Mouse (Mus musculus) macrophage (primary cell): ENCODE results near the gene Cped1. TPM values are rescaled to one million over a fixed set of nuclear protein-coding genes. Genes with fewer than 3 reads are reported as not detected.
"Not testable (repeated sequence)": the region's sequence is repeated elsewhere in the genome, so short reads cannot be mapped to it uniquely, and the experiment has no call there.

Experiments used
- H3K27ac ChIP-seq: fragments of 350-480 bp; formaldehyde crosslinking; 2 replicates; pipeline ENCODE4 v1.9.0; 2021
- H3K36me3 ChIP-seq: fragments of 350-480 bp; formaldehyde crosslinking; 2 replicates; pipeline ENCODE4 v1.9.0; 2021; ENCODE audit errors: inconsistent target
- H3K4me3 ChIP-seq: fragments of 350-480 bp; formaldehyde crosslinking; 2 replicates; pipeline ENCODE4 v1.9.0; 2021; ENCODE audit errors: inconsistent target
- H3K79me2 ChIP-seq: fragments of 350-480 bp; formaldehyde crosslinking; 2 replicates; pipeline ENCODE4 v1.9.0; 2021; ENCODE audit errors: inconsistent target
- WGBS: methylation state at CpG from one replicate; pipeline ENCODE4 v1.1.7; 2026; ENCODE audit warnings: inconsistent platforms; ENCODE audit not compliant: missing documents; 5-methylcytosine and 5-hydroxymethylcytosine counted together
- polyA plus RNA-seq: library from polyadenylated mRNA; stranded (reverse); fragments of 250-400 nt; gene quantifications from 3 replicates; pipeline ENCODE4 v1.2.4, GENCODE M21; 2018; ENCODE audit warnings: inconsistent platforms

Cped1 gene
- polyA plus RNA-seq, 1 experiment from 2014 or later: 1.5 TPM

- 78% methylated on average over 9 of the region's 9 CpGs for WGBS
- no peak overlapping the region for H3K4me3 ChIP-seq
- no peaks in the 10 kb centered on the region for H3K36me3 ChIP-seq
- no peak overlapping the region for H3K27ac ChIP-seq
- H3K79me2 ChIP-seq: no peaks in the 10 kb centered on the region
These were observed 41.3 kb downstream of the Cped1 start for GRCm38 (mm10) chr6:22026761-22027594.

- Histone ChIP-seq H3K79me2 (no peaks in the 10 kb centered on the region), H3K27ac (no peak overlapping the region), H3K36me3 (no peaks in the 10 kb centered on the region), H3K4me3 (no peak overlapping the region)
- 97% methylated on average over 2 of the region's 2 CpGs for WGBS
These were observed 42.1 kb downstream of the Cped1 start for GRCm38 (mm10) chr6:22027854-22028253.

- Histone ChIP-seq H3K27ac (no peak overlapping the region), H3K36me3 (no peaks in the 10 kb centered on the region), H3K79me2 (no peaks in the 10 kb centered on the region), H3K4me3 (no peak overlapping the region)
- 85% methylated on average over 7 of the region's 7 CpGs for WGBS
These were observed 44.7 kb downstream of the Cped1 start for GRCm38 (mm10) chr6:22030381-22030780.

GRCm38 (mm10) chr6:22033188-22033587 is 47.5 kb downstream of the Cped1 start:
- Histone ChIP-seq H3K4me3 (no peak overlapping the region), H3K79me2 (no peaks in the 10 kb centered on the region), H3K36me3 (no peaks in the 10 kb centered on the region), H3K27ac (no peak overlapping the region)
- WGBS: 89% methylated on average over 4 of the region's 4 CpGs

GRCm38 (mm10) chr6:22035408-22035807 is 49.7 kb downstream of the Cped1 start:
- Histone ChIP-seq H3K4me3 (no peak overlapping the region), H3K79me2 (no peaks in the 10 kb centered on the region), H3K27ac (no peak overlapping the region), H3K36me3 (no peaks in the 10 kb centered on the region)
- WGBS: 65% methylated on average over 6 of the region's 6 CpGs

GRCm38 (mm10) chr6:22035895-22036294 is 50.2 kb downstream of the Cped1 start:
- 100% methylated on average over 3 of the region's 3 CpGs for WGBS
- H3K79me2 ChIP-seq: no peaks in the 10 kb centered on the region
- no peaks in the 10 kb centered on the region for H3K36me3 ChIP-seq
- no peak overlapping the region for H3K4me3 ChIP-seq
- no peak overlapping the region for H3K27ac ChIP-seq

- 92% methylated on average over 6 of the region's 8 CpGs for WGBS
- no peak overlapping the region for H3K27ac ChIP-seq
- no peak overlapping the region for H3K4me3 ChIP-seq
- H3K79me2 ChIP-seq: no peaks in the 10 kb centered on the region
- H3K36me3 ChIP-seq: no peaks in the 10 kb centered on the region
These were observed 50.7 kb downstream of the Cped1 start for GRCm38 (mm10) chr6:22036396-22036795.

- no peak overlapping the region for H3K4me3 ChIP-seq
- no peaks in the 10 kb centered on the region for H3K79me2 ChIP-seq
- H3K27ac ChIP-seq: no peak overlapping the region
- WGBS: 100% methylated on average over 1 of the region's 1 CpGs
- no peaks in the 10 kb centered on the region for H3K36me3 ChIP-seq
These were observed 51.2 kb downstream of the Cped1 start for GRCm38 (mm10) chr6:22036911-22037310.

- WGBS: 68% methylated on average over 4 of the region's 4 CpGs
- H3K36me3 ChIP-seq: no peaks in the 10 kb centered on the region
- no peaks in the 10 kb centered on the region for H3K79me2 ChIP-seq
- no peak overlapping the region for H3K27ac ChIP-seq
- no peak overlapping the region for H3K4me3 ChIP-seq
These were observed 51.8 kb downstream of the Cped1 start for GRCm38 (mm10) chr6:22037441-22038050.

- not testable (repeated sequence) for H3K79me2 ChIP-seq, H3K4me3 ChIP-seq, H3K36me3 ChIP-seq, H3K27ac ChIP-seq
- WGBS: 67% methylated on average over 5 of the region's 7 CpGs
These were observed 54.0 kb downstream of the Cped1 start for GRCm38 (mm10) chr6:22039666-22040065.

- Histone ChIP-seq H3K4me3 (no peak overlapping the region), H3K36me3 (no peaks in the 10 kb centered on the region), H3K27ac (no peak overlapping the region), H3K79me2 (no peaks in the 10 kb centered on the region)
- 84% methylated on average over 9 of the region's 9 CpGs for WGBS
These were observed 59.3 kb downstream of the Cped1 start for GRCm38 (mm10) chr6:22044880-22045605.

- Histone ChIP-seq H3K4me3 (no peak overlapping the region), H3K36me3 (no peaks in the 10 kb centered on the region), H3K27ac (no peak overlapping the region), H3K79me2 (no peaks in the 10 kb centered on the region)
- 92% methylated on average over 2 of the region's 2 CpGs for WGBS
These were observed 61.4 kb downstream of the Cped1 start for GRCm38 (mm10) chr6:22047101-22047500.

- Histone ChIP-seq H3K79me2 (no peaks in the 10 kb centered on the region), H3K27ac (no peak overlapping the region), H3K4me3 (no peak overlapping the region), H3K36me3 (no peaks in the 10 kb centered on the region)
- WGBS: 82% methylated on average over 5 of the region's 5 CpGs
These were observed 63.4 kb downstream of the Cped1 start for GRCm38 (mm10) chr6:22049093-22049492.

GRCm38 (mm10) chr6:22051526-22051925 is 65.8 kb downstream of the Cped1 start:
- Histone ChIP-seq H3K79me2 (no peaks in the 10 kb centered on the region), H3K4me3 (no peak overlapping the region), H3K36me3 (no peaks in the 10 kb centered on the region), H3K27ac (no peak overlapping the region)
- WGBS: 53% methylated on average over 3 of the region's 3 CpGs

GRCm38 (mm10) chr6:22053014-22053413 is 67.3 kb downstream of the Cped1 start:
- Histone ChIP-seq H3K4me3 (no peak overlapping the region), H3K79me2 (no peaks in the 10 kb centered on the region), H3K36me3 (no peaks in the 10 kb centered on the region), H3K27ac (no peak overlapping the region)
- WGBS: 79% methylated on average over 3 of the region's 3 CpGs
